Mouse (Mus musculus): ENCODE results near the gene Ptf1a. TPM values are rescaled to one million over a fixed set of nuclear protein-coding genes. Genes with fewer than 3 reads are reported as not detected.
A peak's percentile ranks its signal among the peaks of the same experiment; 100 is the strongest.

The Ptf1a gene
- polyA plus RNA-seq (2015; fragmentation: Nextera tagmentation; extraction: Ambion mirVana), result not detected in 2 replicates

- Histone ChIP-seq H3K36me3 (ENCODE audit: control insufficient read depth, insufficient read depth, low read length) (no peaks in the 10 kb centered on the region), H3K4me2 (ENCODE audit: low read depth, low read length) (peak within 1 kb of the TSS; percentile 43), H3K4me1 (replicated peaks; ENCODE audit: control insufficient read depth, insufficient read depth, low read length) (peaks cover 10% of the 10 kb centered on the region; the same call in 1 of the 2 replicates), H3K27me3 (ENCODE audit: control insufficient read depth, insufficient read depth, low read depth, low read length) (peaks cover 83% of the 10 kb centered on the region), H3K27ac (ENCODE audit: low read length) (no peak within 1 kb of the TSS), H3K9me3 (ENCODE audit: control insufficient read depth, low read length) (no peaks in the 10 kb centered on the region), H3K9ac (ENCODE audit: low read length) (no peak within 1 kb of the TSS), H3K4me3 (ENCODE audit: low read length) (peak within 1 kb of the TSS; percentile 33)
- ATAC-seq (ENCODE audit: low read depth), result peak; percentile 38; the same call in 1 of the 2 replicates
- under 1% methylated on average over 45 of the region's 53 CpGs for WGBS
Observed at GRCm38 (mm10) chr2:19444931-19445831, at the start of gene Ptf1a. Ptf1a (plus strand) TSS chr2:19445663.

DNA sequence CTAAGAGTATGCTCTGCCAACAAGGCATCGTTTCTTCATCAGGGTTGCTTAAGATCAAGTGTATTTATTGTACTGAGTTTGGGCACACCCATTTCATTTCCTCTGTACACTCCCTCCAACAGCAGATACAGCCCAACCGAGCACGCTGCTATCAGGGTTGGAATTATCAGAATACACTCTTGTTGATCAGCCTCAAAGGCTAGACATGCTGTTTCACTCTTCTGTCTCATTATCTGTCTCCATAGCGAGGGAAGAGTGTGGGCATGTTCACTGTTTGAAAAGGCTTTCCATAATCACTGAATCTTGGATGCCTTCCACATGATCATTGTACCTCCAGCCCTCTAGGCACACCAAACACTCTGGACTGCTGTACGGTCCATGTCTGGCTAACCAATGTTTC lies 40.1 kb upstream of the Ptf1a start:
- Histone ChIP-seq H3K4me3 (ENCODE audit: low read length) (no peak overlapping the region), H3K27me3 (ENCODE audit: control insufficient read depth, insufficient read depth, low read depth, low read length) (no peaks in the 10 kb centered on the region), H3K9me3 (ENCODE audit: control insufficient read depth, low read length) (no peaks in the 10 kb centered on the region), H3K9ac (ENCODE audit: low read length) (no peak overlapping the region), H3K4me1 (replicated peaks; ENCODE audit: control insufficient read depth, insufficient read depth, low read length) (no peaks in the 10 kb centered on the region), H3K4me2 (ENCODE audit: low read depth, low read length) (no peak overlapping the region), H3K27ac (ENCODE audit: low read length) (no peak overlapping the region), H3K36me3 (ENCODE audit: control insufficient read depth, insufficient read depth, low read length) (no peaks in the 10 kb centered on the region)
- WGBS, result 40% methylated on average over 5 of the region's 5 CpGs
- 0 out of 2 replicates have a peak, but pooled peaks have one; percentile 17 for ATAC-seq (ENCODE audit: low read depth)

DNA sequence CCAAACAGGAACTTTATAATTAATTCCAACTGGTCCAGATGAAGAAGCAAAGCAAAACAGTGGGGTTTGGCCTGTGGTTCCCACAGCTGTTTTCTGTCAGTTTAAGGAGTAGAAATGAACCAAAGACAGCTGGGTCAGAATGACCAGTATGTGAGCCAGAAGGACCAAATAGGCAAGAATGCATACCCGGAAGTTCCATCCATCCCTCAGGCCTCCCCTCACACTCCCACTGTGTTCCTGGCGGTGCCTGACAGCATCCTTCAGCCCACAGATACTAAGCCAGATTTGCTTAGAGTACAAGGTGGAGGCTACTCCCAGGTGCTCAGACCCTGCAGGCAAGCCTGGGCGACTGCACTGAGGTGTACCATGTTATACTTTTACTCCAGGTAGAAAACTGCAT lies 38.9 kb upstream of the Ptf1a start:
- Histone ChIP-seq H3K27me3 (ENCODE audit: control insufficient read depth, insufficient read depth, low read depth, low read length) (no peaks in the 10 kb centered on the region), H3K9me3 (ENCODE audit: control insufficient read depth, low read length) (no peaks in the 10 kb centered on the region), H3K4me1 (replicated peaks; ENCODE audit: control insufficient read depth, insufficient read depth, low read length) (no peaks in the 10 kb centered on the region), H3K27ac (ENCODE audit: low read length) (no peak overlapping the region), H3K4me2 (ENCODE audit: low read depth, low read length) (no peak overlapping the region), H3K36me3 (ENCODE audit: control insufficient read depth, insufficient read depth, low read length) (no peaks in the 10 kb centered on the region), H3K4me3 (ENCODE audit: low read length) (no peak overlapping the region), H3K9ac (ENCODE audit: low read length) (no peak overlapping the region)
- WGBS, result 39% methylated on average over 3 of the region's 3 CpGs
- ATAC-seq (ENCODE audit: low read depth), result peak; percentile 38; the same call in 1 of the 2 replicates

GRCm38 (mm10) chr2:19414222-19414965 lies 31.1 kb upstream of the Ptf1a start:
- Histone ChIP-seq H3K4me2 (ENCODE audit: low read depth, low read length) (peak overlapping the region; percentile 52), H3K9me3 (ENCODE audit: control insufficient read depth, low read length) (no peaks in the 10 kb centered on the region), H3K4me1 (replicated peaks; ENCODE audit: control insufficient read depth, insufficient read depth, low read length) (peaks cover 6% of the 10 kb centered on the region; the same call in 1 of the 2 replicates), H3K27me3 (ENCODE audit: control insufficient read depth, insufficient read depth, low read depth, low read length) (no peaks in the 10 kb centered on the region), H3K4me3 (ENCODE audit: low read length) (peak overlapping the region; percentile 25), H3K36me3 (ENCODE audit: control insufficient read depth, insufficient read depth, low read length) (no peaks in the 10 kb centered on the region), H3K27ac (ENCODE audit: low read length) (no peak overlapping the region), H3K9ac (ENCODE audit: low read length) (no peak overlapping the region)
- WGBS, result 19% methylated on average over 19 of the region's 19 CpGs
- ATAC-seq (ENCODE audit: low read depth), result 0 out of 2 replicates have a peak, but pooled peaks have one; percentile 36

DNA sequence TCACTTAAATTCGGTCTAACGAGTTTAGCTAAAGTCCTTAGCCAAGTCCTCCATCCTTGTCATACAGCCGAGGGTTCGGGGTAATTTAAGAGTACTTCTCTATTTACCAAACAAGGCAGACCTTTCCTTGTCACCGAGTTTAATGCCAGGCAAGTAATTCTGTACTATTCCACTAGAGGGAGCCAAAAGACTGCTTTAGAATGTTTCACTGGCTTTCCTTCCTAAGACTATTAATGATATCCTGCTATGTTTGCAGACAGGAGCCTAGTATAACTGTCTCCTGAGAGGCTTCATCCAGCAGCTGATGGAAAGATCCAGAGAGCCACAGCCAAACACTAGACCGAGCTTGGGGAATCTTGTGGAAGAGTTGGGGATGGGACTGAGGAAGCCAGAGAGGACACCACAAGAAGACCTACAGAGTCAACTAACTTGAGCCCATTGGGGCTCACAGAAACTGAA lies 30.4 kb upstream of the Ptf1a start:
- no peak overlapping the region for H3K27ac ChIP-seq (ENCODE audit: low read length)
- peak; percentile 52; the same call in 1 of the 2 replicates for ATAC-seq (ENCODE audit: low read depth)
- no peak overlapping the region for H3K9ac ChIP-seq (ENCODE audit: low read length)
- H3K4me2 ChIP-seq (ENCODE audit: low read depth, low read length), result peak overlapping the region; percentile 52
- H3K27me3 ChIP-seq (ENCODE audit: control insufficient read depth, insufficient read depth, low read depth, low read length), result no peaks in the 10 kb centered on the region
- WGBS, result 2% methylated on average over 6 of the region's 6 CpGs
- H3K4me1 ChIP-seq (replicated peaks; ENCODE audit: control insufficient read depth, insufficient read depth, low read length), result peaks cover 6% of the 10 kb centered on the region; the same call in 1 of the 2 replicates
- no peaks in the 10 kb centered on the region for H3K36me3 ChIP-seq (ENCODE audit: control insufficient read depth, insufficient read depth, low read length)
- H3K9me3 ChIP-seq (ENCODE audit: control insufficient read depth, low read length), result no peaks in the 10 kb centered on the region
- peak overlapping the region; percentile 25 for H3K4me3 ChIP-seq (ENCODE audit: low read length)

GRCm38 (mm10) chr2:19416066-19416465 lies 29.4 kb upstream of the Ptf1a start:
- ATAC-seq (ENCODE audit: low read depth), result no peak
- Histone ChIP-seq H3K27ac (ENCODE audit: low read length) (no peak overlapping the region), H3K9ac (ENCODE audit: low read length) (no peak overlapping the region), H3K4me1 (replicated peaks; ENCODE audit: control insufficient read depth, insufficient read depth, low read length) (peaks cover 6% of the 10 kb centered on the region; the same call in 1 of the 2 replicates), H3K36me3 (ENCODE audit: control insufficient read depth, insufficient read depth, low read length) (no peaks in the 10 kb centered on the region), H3K9me3 (ENCODE audit: control insufficient read depth, low read length) (no peaks in the 10 kb centered on the region), H3K4me3 (ENCODE audit: low read length) (no peak overlapping the region), H3K27me3 (ENCODE audit: control insufficient read depth, insufficient read depth, low read depth, low read length) (no peaks in the 10 kb centered on the region), H3K4me2 (ENCODE audit: low read depth, low read length) (no peak overlapping the region)
- WGBS, result 61% methylated on average over 6 of the region's 6 CpGs

DNA sequence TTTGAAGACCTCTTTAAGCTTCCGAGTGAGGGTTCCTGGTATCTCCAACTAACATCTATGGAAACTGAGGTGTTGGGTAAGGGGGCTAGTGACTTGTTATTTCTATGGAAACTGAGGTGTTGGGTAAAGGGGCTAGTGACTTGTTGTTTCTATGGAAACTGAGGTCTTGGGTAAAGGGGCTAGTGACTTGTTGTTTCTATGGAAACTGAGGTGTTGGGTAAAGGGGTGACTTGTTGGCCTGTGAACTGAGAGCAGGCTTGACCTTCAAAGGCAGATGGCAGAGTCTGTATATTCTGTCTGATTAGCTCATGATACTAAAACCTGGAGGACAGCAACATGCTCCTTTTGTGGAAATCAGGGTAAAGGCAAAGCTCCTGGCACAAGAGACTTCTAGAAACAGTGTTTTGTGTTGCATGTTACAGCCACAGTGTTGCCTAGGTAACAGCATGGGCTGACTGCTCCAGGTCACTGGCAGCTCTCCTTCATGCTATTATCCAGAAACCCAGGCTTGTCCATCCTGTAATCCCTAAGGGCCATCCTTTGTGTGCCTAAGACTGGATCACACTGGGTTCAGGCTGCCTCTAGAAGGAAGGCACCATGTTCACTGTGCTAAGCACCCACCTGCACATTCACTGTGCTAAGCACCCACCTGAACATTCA lies 25.6 kb upstream of the Ptf1a start:
- Histone ChIP-seq H3K27me3 (ENCODE audit: control insufficient read depth, insufficient read depth, low read depth, low read length) (no peaks in the 10 kb centered on the region; the same call in 1 of the 2 replicates), H3K9me3 (ENCODE audit: control insufficient read depth, low read length) (no peaks in the 10 kb centered on the region), H3K27ac (ENCODE audit: low read length) (no peak overlapping the region), H3K4me1 (replicated peaks; ENCODE audit: control insufficient read depth, insufficient read depth, low read length) (peaks cover 2% of the 10 kb centered on the region; the same call in 1 of the 2 replicates), H3K36me3 (ENCODE audit: control insufficient read depth, insufficient read depth, low read length) (no peaks in the 10 kb centered on the region), H3K4me3 (ENCODE audit: low read length) (no peak overlapping the region), H3K9ac (ENCODE audit: low read length) (no peak overlapping the region), H3K4me2 (ENCODE audit: low read depth, low read length) (no peak overlapping the region)
- 49% methylated on average over 1 of the region's 1 CpGs for WGBS
- no peak for ATAC-seq (ENCODE audit: low read depth)

- Histone ChIP-seq H3K4me3 (ENCODE audit: low read length) (no peak overlapping the region), H3K27me3 (ENCODE audit: control insufficient read depth, insufficient read depth, low read depth, low read length) (no peaks in the 10 kb centered on the region; the same call in 1 of the 2 replicates), H3K9ac (ENCODE audit: low read length) (no peak overlapping the region), H3K27ac (ENCODE audit: low read length) (no peak overlapping the region), H3K4me2 (ENCODE audit: low read depth, low read length) (no peak overlapping the region), H3K9me3 (ENCODE audit: control insufficient read depth, low read length) (no peaks in the 10 kb centered on the region), H3K36me3 (ENCODE audit: control insufficient read depth, insufficient read depth, low read length) (no peaks in the 10 kb centered on the region), H3K4me1 (replicated peaks; ENCODE audit: control insufficient read depth, insufficient read depth, low read length) (no peaks in the 10 kb centered on the region)
- no peak for ATAC-seq (ENCODE audit: low read depth)
Observed at GRCm38 (mm10) chr2:19422226-19422625, 23.2 kb upstream of the Ptf1a start.

Data from lung, embryonic 16.5 days (tissue).